Mouse (Mus musculus) Muller cell, postnatal 12 days (primary cell): ENCODE data around the gene Cort.
"Not testable (repeated sequence)": the region's sequence is repeated elsewhere in the genome, so short reads cannot be mapped to it uniquely, and the experiment has no call there.

Experiments used
- DNase-seq: peaks from one replicate; pipeline ENCODE4 v3.0.0-alpha.2; 2015; ENCODE audit errors: inconsistent ontology term

The Cort gene

GRCm38 (mm10) chr4:149147528-149147927, 21.0 kb upstream of the Cort start:
- DNase-seq, result no peak

GRCm38 (mm10) chr4:149145151-149145550, 18.6 kb upstream of the Cort start:
- no peak for DNase-seq

- peak; percentile 77 for DNase-seq
These were observed 17.9 kb upstream of the Cort start for GRCm38 (mm10) chr4:149144459-149144858.

- DNase-seq, result no peak
These were observed 17.0 kb upstream of the Cort start for GRCm38 (mm10) chr4:149143594-149143993.

GRCm38 (mm10) chr4:149138515-149138914, 12.0 kb upstream of the Cort start:
- DNase-seq, result no peak

GRCm38 (mm10) chr4:149136982-149137770, 10.6 kb upstream of the Cort start, which contains the start of gene Cenps:
Gene Cenps (minus strand): TSS chr4:149137629.
- DNase-seq, result peak; percentile 93

- peak; percentile 6 for DNase-seq
These were observed 9.7 kb upstream of the Cort start for GRCm38 (mm10) chr4:149136116-149136850.

- no peak for DNase-seq
These were observed 6.8 kb upstream of the Cort start for GRCm38 (mm10) chr4:149133395-149133794.

- no peak for DNase-seq
These were observed 5.4 kb upstream of the Cort start for GRCm38 (mm10) chr4:149131789-149132565.

- DNase-seq, result no peak
These were observed 4.6 kb upstream of the Cort start for GRCm38 (mm10) chr4:149131021-149131752.

GRCm38 (mm10) chr4:149128467-149128866, 1.9 kb upstream of the Cort start:
- DNase-seq, result no peak

- DNase-seq, result no peak
These were observed 451 bp downstream of the Cort start for GRCm38 (mm10) chr4:149126115-149126509.

GRCm38 (mm10) chr4:149125341-149126114, 1.0 kb downstream of the Cort start:
- DNase-seq, result no peak

GRCm38 (mm10) chr4:149123432-149123831, 3.1 kb downstream of the Cort start:
- no peak for DNase-seq

- not testable (repeated sequence) for DNase-seq
These were observed 6.5 kb downstream of the Cort start for GRCm38 (mm10) chr4:149119978-149120562.

- peak; percentile 78 for DNase-seq
These were observed 22.5 kb downstream of the Cort start, which contains the start of gene Dffa for GRCm38 (mm10) chr4:149103875-149104561. Gene Dffa (plus strand): TSS chr4:149104146.

- DNase-seq, result no peak
These were observed 25.1 kb downstream of the Cort start for GRCm38 (mm10) chr4:149101456-149101855.

- DNase-seq, result not testable (repeated sequence)
These were observed 26.1 kb downstream of the Cort start for GRCm38 (mm10) chr4:149100449-149100848.

GRCm38 (mm10) chr4:149099369-149100017, 27.1 kb downstream of the Cort start, which contains the start of gene Pex14:
Gene Pex14 (minus strand): TSS chr4:149099876.
- peak; percentile 89 for DNase-seq
